Mouse (Mus musculus) frontal cortex, adult (tissue): ENCODE results near the gene Gpr146.

Experiments
- ATAC-seq: cut with Nextera tagmentation; 2 replicates; pipeline ENCODE4 v1.9.2; 2017; ENCODE audit warnings: mild to moderate bottlenecking, moderate library complexity, mixed read lengths; ENCODE audit not compliant: low TSS enrichment

The Gpr146 gene

GRCm38 (mm10) chr5:139358653-139359052 is 18.8 kb upstream of the Gpr146 start:
- peak; percentile 60; the same call in 1 of the 2 replicates for ATAC-seq

GRCm38 (mm10) chr5:139359244-139359643 is 18.3 kb upstream of the Gpr146 start:
- no peak for ATAC-seq

- no peak for ATAC-seq
These were observed 13.6 kb upstream of the Gpr146 start for GRCm38 (mm10) chr5:139363858-139364257.

DNA sequence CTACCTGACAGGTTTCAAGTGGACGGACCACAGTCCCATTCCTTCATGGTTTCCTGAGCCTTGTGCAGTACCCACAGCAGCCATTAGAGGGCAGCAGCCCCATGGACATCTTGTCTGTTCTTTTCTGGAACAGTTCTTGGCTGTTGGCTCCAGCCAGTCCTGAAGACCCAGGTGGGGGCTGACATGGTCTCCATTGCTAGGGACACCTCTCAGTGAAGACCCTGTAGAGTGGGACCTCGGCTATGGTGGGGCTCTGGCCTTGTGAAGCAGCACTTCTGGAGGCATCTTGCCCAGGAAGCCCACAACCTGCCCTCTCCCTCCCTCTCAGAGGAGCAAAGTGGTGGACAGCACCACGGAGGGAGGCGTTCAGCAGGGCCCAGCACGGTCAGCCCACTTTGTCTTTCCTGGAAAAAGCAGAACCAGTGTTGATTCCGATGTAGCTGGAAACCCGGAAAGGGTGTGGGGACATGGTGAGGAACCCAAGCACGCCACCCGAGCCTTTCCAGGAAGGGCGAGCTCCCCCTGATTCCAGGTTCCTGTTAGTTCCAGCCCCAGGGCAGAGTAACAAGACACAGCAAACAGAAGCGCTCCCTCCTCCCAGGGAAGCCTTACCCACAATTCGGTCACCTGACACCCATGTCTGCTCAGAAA is 13.1 kb upstream of the Gpr146 start:
- peak; percentile 44 for ATAC-seq

GRCm38 (mm10) chr5:139364911-139365571 is 12.5 kb upstream of the Gpr146 start:
- ATAC-seq = 0 out of 2 replicates have a peak, but pooled peaks have one; percentile 14

- no peak for ATAC-seq
These were observed 11.7 kb upstream of the Gpr146 start for GRCm38 (mm10) chr5:139365827-139366226.

GRCm38 (mm10) chr5:139366484-139366883 is 11.0 kb upstream of the Gpr146 start:
- no peak for ATAC-seq

GRCm38 (mm10) chr5:139367884-139368458 is 9.5 kb upstream of the Gpr146 start:
- ATAC-seq = peak; percentile 14; the same call in 1 of the 2 replicates

- ATAC-seq = no peak
These were observed 8.7 kb upstream of the Gpr146 start for GRCm38 (mm10) chr5:139368638-139369320.

GRCm38 (mm10) chr5:139370336-139370735 is 7.2 kb upstream of the Gpr146 start:
- ATAC-seq = no peak

DNA sequence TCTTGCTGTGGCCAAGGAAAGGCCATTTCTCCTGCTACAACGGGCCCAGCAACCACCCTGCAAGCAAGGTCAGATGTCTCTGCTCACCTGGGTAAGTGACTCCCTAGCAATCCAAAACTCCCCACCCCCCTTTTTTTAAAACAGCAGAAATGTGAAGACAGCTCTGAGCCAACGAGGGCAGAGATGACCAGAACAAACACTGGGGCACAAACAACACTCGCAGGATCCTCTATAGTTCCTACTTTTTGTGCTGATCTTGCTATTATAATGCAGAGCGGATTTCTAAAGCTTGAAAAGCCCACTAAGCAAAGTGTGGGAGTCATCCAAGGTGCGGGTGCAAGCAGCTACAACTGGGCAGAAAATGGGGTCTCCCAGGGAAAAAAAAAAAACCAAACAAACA is 6.4 kb upstream of the Gpr146 start:
- ATAC-seq = no peak

DNA sequence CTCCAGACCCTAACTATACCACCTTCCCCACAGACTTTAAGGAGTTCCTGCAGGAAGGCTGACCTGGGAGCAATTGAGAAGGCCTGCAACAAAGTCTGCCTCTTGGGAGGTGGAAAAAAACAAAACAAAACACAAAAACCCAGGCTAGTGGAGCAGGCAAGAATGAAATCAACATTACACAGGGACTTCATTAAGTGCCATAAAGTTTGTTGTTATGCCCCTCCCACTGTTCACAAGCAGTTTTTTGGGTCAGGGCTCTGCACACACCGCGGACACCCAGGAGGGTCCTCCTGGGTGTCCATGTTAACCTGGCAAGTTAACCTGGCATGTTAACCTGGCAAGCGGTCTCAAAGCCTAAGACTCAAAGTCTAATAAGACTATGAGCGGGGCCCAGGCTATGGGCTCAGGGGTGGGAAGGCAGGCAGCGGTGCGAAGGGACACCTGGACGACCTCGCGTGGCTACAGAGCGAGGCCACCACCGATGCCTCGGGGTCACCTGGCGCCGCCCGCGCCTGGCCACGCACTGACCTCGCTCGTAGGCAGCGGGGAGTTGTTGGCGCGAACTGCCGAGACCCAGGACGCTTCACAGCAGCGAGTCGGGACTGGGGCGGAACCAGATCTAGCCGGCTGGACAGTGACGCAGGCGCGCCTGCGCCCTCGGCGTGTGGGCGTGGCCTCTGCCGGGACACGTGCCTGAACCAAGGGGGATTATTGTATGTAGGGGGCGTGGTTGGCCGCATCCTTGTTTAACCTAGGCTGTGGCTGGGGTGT is 5.7 kb upstream of the Gpr146 start:
- peak; percentile 77 for ATAC-seq

- ATAC-seq = no peak
These were observed 4.4 kb upstream of the Gpr146 start for GRCm38 (mm10) chr5:139373126-139373525.

DNA sequence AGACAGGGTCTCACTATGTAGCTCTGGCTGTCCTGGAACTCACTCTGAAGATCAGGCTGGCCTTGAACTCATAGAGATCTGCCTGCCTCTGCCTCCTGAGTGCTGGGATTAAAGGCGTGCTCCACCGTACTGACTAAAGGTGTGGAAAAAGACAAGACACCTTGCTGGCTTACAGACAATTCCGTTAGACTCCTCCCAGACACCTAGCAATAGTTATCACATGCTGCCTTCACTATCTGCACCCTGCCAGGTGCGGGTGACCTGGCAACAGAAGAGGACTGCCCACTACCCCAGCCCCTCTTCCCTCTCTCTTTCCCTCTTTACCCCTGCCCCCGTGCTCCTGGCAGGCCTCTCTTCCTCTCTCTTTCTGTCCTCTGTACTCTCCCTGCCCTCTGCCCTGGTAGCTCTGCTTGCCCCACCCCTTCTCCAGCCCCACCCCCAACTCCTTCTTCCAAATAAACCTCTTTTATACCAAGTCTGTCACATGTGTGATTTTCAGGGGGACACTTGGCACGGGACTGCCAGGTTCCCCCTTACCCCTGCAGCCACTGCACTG is 3.5 kb upstream of the Gpr146 start:
- no peak for ATAC-seq

GRCm38 (mm10) chr5:139374841-139375240 is 2.7 kb upstream of the Gpr146 start:
- ATAC-seq = no peak

GRCm38 (mm10) chr5:139378271-139378556 is 717 bp downstream of the Gpr146 start:
- no peak for ATAC-seq

DNA sequence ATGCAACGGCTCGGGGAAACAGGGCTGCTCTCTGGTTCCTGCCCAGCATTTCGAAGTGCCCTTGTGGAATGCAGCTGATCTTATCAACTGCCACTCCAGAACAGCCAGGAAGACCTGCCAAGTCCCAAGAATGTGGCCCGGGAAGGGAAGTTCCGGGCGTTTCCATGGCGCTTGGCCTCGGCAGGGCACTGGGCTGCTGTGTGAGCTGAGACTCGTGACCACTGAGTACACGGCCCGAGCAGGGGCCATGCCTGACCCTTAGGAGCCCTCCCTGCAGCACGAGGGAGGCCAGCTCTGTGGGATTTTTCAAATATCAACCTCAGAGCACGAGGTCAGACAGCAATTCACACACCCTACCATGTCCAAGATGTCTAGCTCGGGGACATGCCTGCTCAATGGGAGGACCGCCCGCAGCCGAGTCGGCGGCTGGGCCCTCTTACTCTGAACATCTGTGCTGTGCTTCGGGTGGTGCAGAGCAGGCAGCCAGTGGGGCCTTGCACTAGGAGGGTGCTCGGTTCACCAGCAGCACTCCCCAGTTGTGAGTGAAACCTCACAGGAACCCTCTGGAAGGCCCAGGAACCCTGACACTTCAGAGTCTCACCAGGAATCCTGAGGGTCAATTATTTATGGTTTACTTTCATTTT is 1.6 kb downstream of the Gpr146 start:
- no peak for ATAC-seq

- ATAC-seq = no peak
These were observed 2.4 kb downstream of the Gpr146 start for GRCm38 (mm10) chr5:139379771-139380384.

DNA sequence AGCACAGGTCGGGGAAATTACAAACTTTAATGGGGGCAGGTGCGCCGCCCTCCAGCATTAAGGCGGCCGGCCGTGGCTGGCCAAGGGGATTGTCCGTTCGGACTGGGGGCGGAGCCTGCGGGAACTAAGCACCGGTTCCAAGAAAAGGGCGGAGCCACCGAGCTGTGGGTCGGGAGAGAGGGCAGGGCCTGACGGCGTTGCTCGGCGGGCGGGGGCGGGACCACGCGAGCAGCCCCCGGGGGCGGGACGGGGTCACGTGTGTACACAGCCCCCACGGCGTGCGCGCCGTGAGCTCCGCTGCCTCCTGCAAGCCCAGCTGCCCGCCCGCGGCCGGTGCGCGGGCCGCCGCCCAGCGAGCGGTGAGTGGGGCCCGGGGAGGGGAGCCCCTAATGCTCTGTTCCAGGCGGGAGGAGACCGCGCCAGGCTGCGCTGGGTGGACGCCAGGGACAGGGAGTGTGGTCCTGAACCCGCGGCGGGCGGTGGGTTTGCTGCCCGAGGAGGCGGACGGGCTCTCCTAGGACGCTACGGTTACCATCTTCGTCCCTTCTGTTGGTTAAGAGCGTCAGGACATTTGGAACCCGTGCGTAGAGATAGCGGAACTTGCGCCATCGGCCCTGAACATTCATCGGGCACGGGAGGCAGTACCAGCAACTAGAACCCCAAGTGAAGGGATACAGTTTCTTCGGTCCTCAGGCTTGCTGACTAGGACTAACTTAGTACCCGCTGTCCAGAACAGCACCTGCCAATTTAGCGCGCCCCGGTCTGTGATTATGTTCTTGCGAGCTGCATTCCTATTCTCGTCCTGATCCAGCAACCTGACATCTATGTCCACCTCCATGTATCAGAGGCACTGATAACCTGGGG is 3.1 kb downstream of the Gpr146 start:
- peak; percentile 39 for ATAC-seq
